Mouse (Mus musculus) C2C12 (cell line): ENCODE measurements around the gene Elp5.

ENCODE experiments used
- CEBPB ChIP-seq: IDR thresholded peaks from one replicate; pipeline ENCODE4 v1.6.1; 2011; ENCODE audit warnings: low read depth, mild to moderate bottlenecking, control low read depth, moderate library complexity
- CTCF ChIP-seq: IDR thresholded peaks from one replicate; pipeline ENCODE4 v1.5.1; 2011; ENCODE audit not compliant: control insufficient read depth, insufficient read depth, insufficient read length
- MAX ChIP-seq: IDR thresholded peaks from one replicate; pipeline ENCODE4 v1.6.1; 2011; ENCODE audit warnings: mild to moderate bottlenecking, control low read depth
- USF1 ChIP-seq: IDR thresholded peaks from one replicate; pipeline ENCODE4 v1.6.1; 2011; ENCODE audit warnings: low read depth, mild to moderate bottlenecking, control low read depth, moderate library complexity

- TF ChIP-seq MAX: no peak
- TF ChIP-seq CTCF: no peak
- TF ChIP-seq USF1: no peak
- TF ChIP-seq CEBPB: no peak
Observed at GRCm38 (mm10) chr11:69966006-69966859, 16.1 kb downstream of the Elp5 start.
